Mouse (Mus musculus): ENCODE measurements around the gene Akap7.

Gene Akap7

DNA sequence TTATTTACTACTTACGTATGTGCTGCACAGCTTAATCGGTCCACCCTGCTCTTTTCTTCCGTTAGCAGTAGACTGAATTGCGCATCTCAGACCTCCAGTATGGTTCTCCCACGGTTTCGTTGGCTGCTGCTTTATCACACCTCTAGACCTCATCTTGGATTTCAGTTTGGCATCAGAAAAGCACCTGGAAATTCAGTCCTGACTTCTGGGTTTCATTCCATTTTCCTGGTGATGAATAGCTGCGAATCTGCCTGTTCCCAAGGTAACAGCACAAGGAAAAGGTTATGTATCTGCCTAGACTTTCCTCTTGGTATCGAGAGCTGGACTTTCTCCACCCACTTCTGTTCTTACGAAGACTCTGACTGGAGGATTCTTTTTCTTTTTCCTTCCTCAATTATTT, at the start of gene Akap7:
TSS of gene Akap7 (minus strand) at position 101 of the 400 bp plus-strand sequence.
- no peak for DNase-seq (ENCODE audit: low read depth, low spot score)

DNA sequence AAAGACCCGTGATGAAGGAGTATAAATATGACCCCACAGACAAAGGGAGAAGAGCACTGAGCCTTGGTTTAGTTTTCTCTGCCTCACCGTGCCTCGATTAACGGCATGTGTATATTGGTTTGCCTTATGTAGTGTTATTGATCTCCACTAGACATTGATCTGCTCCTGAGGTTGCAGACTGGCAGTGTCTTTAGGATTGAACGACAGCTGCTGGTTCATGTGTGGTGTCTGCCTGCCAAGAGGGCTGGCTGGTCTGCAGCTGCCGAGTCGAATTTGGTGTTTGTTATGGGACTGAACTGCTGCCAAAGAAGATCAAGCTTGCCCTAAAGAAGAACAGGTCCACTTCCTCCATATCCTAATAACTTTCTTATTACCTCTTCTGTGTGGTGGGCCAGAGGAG, 46.7 kb upstream of the Akap7 start:
- DNase-seq (ENCODE audit: low read depth, low spot score), result no peak

DNA sequence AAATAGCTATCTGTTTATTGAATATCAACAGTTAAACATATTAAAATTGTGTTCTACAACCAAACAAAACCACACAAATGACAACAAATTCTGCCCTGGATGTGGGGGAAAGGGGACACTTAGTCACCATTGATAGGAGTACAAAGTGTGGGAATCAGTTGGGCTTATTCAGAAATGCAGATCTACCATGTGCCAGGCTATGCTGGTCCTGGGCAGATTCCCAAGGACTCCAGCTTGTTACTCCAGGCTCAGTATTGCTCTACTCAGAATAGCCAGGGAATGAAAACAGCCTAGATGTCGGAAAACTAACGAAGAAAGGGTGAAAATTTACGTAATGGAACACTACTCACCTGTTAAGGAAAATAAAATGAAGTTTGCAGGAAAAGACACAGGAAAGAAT, 46.3 kb upstream of the Akap7 start:
- DNase-seq (ENCODE audit: low read depth, low spot score), result no peak

DNA sequence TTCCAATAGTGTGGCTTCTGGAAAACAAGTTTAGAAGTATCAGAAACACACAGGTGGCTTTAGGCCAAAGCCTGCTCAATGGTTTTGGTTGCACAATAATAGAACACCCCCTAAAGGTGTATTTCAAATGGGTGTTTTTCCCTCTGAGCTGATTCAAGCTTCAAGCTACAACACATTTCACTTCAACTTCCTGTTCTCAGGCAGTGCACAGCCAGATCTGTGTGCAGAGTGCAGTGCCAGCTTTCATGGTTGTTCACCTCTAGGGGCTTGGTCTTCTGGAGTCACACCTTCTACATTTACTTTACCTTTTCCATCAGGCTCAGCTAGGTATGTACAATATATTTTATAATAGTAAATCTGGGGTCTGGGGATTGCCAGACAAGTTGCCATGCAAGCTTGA, 35.1 kb upstream of the Akap7 start:
- DNase-seq (ENCODE audit: low read depth, low spot score), result no peak

DNA sequence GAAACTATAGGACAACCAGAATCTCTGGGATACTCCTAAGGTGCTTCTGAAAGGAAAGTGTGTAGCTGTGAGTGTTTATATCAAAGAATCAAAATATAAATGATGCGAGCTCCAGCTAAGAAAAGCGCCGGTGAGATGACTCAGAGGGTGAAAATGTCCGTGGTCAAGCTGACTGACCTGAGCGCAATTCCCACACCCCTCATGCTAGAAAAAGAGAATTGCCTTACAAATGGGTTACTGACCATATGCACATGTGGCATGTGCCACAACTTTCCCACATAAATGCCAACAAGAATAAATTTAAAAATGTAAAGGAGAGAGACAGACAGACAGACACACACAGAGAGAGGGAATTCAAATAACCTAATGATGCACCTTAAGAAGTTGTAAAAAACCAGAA, 33.0 kb upstream of the Akap7 start:
- DNase-seq (ENCODE audit: low read depth, low spot score), result no peak

DNA sequence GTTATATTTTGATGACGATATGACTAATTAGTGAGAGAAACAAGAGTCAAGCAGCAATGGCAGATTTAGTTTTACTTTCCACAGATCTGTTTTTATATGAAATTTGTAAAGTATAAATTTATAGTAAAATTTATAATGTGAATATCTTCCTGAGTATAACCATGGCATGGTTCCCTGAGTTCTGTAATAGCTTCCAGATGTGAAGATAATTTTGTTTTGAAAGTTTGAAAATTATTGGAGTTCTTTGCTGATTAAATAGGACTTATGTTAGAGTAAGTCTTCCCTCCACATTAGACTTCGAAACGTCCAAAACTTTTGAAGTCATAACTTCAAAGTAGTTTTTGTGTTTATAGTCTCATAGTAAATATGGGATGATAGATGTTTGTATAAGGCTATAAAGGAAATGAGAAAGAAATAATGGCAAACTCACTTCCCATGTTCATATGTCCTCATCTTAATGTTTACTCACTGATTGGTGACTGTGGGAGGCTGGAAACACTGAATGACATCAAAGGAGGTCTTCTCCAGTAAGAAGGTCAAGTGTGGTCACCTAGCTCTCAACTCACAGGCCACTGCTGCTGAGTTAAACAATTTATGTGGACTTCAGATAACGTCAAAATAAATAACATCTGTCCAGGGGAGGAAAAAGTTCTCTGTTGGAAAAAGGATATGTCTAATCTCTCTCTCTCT, 25.9 kb upstream of the Akap7 start:
- no peak for DNase-seq (ENCODE audit: low read depth, low spot score)

DNA sequence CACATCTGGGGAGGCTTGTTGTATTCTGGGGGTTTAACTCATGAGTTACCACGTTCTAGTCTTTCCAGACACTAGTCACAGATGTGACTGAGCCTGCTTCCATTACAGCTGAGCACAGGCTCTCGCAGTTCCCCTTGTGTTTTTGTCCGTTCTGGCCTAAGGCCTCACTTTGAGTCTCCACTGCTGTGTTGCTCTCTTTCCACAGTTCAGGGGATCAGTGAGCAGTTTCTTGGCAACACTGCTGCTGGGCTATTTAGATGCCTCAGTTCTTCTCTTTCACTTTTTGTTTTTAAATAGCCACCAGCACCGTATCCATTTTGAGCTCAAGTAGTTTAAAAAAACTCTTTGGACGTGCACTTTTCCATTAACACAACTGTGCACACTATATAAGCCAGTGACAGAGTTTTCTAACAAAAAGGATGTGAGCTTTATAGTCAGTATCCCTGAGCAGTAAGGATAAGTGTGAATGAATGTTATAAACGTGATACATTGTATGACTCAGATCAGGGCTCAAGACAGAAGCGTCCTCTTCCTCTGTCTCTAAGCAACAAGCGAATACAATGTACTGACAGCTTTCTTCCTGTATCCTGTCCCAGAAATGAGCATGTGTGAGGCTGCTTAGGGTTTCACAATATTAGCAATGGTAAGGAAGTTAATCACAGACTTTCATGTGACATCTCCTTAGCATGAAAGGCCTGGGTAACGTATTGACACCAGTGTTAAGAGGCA, 23.8 kb upstream of the Akap7 start:
- no peak for DNase-seq (ENCODE audit: low read depth, low spot score)

DNA sequence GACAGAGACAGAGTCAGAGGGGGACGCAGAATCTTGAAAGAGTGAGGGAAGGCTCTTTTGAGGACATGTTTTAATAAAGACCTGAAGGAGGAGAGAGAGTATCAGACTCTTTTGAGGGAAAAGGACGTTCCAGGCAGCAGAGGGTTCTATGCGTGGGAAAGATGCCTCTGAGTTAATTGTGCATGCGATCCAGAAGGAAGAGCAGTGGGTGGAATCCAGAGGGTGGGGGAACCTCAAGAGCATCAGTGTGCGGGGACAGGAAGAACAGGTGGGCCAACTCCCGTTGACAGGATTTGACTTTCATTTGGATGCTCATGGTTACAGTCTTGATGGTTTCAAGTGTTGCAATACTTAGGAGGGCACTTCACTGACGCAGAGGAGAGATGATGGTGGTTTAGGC, 22.4 kb upstream of the Akap7 start:
- no peak for DNase-seq (ENCODE audit: low read depth, low spot score)

DNA sequence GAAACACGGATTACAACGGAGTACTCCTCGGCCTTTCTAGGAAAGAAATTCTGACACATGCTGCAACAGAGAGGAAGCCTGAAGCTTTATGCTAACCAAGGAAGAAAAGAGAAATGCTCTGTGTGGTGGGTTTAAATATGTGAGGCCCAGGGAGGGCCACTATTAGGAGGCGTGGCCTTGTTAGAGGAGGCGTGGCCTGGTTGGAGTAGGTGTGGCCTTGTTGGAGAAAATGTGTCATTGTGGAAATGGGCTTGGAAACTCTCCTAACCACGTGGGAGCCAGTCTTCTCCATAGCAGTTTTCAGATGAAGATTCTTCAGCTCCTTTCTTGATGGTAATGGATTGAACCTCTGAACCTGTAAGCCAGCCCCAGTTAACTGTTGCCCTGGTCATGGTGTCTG, 19.8 kb upstream of the Akap7 start:
- peak; percentile 69 for DNase-seq (ENCODE audit: low read depth, low spot score)

DNA sequence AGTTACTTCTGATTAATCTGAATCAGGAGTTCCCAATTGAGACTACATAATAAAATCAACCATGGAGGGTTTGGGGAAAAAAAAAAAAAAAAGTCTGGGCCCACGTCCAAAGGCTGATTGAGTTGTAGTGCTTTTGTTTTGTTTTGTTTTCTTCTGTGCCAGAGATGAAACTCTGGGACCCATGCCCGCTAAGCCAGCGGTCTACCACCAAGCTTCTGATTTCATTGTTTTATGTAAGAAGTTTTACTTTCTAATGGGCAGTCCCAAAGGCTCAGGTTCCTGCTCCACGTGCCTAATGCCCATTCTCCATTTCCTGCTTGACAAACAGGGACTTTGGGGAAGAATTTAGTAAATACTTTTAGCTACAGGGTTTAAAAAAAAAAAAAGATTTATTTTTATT, 18.0 kb upstream of the Akap7 start:
- DNase-seq (ENCODE audit: low read depth, low spot score), result no peak

DNA sequence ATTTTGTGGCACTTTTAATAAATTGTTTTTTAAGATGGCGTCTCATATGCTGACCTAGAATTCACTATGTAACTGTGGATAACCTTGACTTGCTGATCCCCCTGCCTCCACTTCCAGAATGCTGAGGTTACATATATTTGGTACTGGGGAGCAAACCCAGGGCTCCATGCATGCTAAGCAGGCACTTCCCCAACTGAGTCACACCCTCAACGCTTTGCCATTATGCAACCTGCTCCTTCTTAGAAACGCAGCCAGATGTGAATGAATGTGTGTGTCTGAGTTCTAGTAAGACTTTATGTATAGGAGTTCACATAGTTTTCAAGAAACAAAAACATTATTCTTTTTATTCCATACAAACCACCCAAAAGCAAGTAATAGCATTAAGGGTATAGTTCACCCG, 13.5 kb upstream of the Akap7 start:
- no peak for DNase-seq (ENCODE audit: low read depth, low spot score)

DNA sequence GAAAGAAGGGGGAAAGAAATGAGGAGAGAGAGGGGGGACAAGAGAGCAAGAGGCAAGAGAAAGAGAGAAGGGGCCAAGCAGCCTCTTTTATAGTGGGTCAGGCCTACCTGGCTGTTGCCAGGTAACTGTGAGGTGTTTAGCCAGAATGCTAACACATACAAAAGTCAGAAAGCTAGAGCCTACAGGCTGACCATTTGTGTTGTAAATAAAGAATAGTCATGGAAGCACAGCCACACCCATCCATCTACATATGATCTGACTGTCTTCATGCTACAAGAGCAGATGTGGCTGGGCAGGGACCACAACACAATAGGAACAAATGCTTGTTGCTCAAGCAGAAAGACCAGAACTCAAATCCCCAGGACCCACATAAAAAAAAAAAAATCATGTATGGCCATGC, 11.9 kb upstream of the Akap7 start:
- DNase-seq (ENCODE audit: low read depth, low spot score), result peak; percentile 78

DNA sequence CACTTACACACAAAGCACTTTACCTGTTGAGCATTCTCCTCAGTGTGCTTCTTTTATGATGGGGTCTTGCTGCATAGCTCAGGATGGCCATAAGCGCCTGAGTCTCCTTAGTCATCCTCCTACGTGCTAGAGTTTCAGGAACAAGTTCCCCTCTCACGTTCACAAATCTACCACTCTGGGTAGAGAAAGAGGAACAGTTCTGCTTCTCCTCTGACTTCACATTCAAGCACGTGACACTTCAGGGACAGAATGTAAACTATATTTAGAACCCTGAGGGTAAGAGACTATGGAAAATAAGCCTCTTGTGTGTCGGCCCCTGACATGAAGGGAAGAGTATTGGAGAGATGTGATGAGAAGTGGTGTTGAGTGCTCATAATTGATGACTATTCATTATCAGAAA, 10.7 kb upstream of the Akap7 start:
- DNase-seq (ENCODE audit: low read depth, low spot score), result no peak

DNA sequence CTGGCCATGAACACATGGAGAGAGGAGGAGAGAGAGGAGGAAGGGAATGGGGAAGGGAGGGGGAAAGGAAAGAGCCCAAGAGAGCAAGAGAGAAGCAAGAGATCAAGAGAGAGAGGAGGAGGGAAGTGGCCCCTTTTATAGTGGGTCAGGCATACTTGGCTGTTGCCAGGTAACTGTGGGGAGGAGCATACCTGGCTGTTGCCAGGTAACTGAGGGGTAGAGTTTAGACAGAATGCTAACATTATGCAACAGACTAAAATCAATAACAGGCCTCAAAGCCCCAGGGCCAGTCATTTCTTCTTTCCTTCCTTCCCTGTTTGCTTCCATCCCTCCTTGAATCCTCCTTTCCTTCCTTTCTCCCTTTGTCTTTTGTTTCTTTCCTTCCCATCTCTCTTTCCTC, 10.0 kb upstream of the Akap7 start:
- DNase-seq (ENCODE audit: low read depth, low spot score), result peak; percentile 52

DNA sequence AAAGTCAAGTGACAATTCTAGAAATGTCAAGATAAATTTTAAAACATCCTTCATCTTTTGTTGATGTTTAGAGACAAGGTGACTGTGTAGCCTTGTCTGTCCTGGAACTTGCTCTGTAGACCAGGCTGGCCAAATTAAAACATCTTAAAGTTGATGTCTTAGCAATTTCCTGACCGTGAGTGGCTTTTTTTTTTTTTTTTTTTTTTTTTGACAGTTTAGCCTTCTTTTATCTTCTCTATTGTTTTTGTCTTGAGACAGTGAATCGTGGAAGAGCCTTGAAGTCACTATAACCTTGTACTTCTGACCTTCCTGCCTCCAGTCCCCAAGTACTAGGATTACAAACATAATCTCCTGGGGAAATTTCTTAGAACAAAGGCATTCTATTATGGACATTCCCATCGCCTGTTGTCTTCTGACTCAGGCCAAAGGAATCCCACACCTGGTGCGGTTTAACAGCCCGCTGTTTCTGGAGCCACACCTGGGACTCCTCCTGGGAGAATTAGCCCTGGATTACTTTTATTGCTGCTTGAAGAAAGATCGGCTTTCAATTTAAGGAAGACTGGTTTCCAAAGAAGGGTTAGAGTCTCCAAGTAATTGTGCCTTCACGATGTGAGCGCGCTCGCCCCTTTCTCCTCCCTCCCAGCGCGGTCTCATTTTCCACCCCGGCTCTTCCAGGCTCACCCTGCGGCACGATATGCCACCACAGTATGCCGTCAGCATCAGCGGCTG, 6.3 kb upstream of the Akap7 start:
- DNase-seq (ENCODE audit: low read depth, low spot score), result peak; percentile 99

DNA sequence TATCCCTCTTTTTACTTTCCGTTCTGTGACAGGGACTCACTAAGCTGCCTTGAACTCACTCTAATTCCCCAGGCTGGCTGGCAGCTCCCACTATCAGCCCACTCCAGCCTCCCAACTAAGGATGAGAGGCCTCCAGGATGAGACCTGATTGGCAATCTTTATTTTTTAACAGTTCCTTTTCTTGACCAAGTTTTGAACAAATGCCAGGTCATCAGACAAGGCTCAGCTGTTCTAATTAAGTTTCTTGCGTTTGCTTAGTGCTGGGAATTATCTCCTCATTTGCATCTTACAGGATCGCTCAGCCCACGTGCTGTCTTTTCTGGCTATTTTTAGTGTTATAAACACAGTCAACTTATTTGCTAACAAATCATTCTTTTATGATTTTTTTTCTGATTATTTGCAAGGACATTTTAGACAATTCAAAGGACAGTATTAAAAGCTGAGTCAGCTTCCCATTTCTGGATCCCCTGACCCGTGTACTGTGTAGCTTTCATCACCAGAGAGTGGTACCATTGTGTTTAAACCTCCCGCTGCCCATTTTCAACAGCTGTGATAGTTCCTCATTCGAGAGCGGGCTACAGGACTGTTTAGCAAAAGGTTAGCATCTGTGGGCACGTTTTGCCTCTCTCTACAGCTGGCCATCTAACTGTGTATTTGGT, 4.0 kb upstream of the Akap7 start:
- DNase-seq (ENCODE audit: low read depth, low spot score), result no peak

DNA sequence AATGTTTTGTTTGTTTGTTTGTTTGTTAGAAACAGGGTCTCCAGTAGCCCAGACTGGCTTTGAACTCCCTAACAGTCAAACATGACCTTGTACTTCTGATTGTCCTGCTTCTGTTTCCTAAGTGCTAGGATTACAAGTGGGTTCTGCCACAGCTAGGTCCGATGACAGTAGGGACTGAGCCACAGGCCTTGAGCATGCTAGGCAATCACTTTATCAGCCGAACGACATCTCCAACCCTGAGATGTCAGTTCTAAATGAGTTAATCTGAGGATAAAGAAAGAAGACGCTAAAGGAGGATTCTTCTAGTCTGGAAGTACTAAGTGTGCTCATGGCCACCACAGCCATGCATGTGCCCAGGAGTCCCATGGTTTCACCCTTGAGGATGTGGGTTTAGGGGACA, 3.1 kb upstream of the Akap7 start:
- DNase-seq (ENCODE audit: low read depth, low spot score), result no peak

DNA sequence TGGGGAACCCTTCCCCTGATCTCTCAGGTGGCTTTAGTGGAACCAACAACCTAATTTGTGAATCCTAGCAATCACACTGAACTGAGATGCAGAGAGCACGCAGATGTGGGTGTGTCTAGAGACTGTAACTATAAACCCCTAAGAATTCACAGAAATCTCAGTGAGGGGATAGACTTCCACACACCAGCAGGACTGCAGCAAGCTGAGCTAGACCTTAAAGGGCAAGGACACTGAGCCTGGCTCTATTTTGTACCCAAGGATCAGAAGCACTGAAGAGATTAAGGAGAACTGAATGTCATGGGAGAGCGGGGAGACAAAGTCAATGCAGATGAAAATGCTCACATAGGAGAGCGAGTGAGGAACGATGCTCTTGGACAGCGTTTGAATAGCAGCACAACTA, 2.3 kb upstream of the Akap7 start:
- DNase-seq (ENCODE audit: low read depth, low spot score), result no peak

DNA sequence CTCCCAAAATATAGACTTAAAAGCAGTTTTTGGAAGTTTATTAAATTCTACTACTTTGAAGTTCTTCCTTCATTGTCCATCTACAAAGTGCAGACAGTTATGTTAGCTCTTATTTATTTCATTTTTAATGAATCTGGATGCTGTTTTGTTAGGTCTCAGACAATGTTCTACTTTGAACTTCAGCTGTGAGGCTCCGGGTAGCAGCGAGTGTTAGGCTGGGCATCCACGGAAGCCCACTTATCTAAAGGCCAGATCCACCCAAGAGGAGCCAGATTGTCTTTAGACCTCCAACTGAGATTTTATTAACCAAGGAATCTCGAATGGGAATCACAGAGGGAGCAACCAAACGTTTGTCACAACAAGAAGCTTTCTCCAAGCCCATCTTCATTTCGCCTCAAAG, 2.5 kb downstream of the Akap7 start:
- DNase-seq (ENCODE audit: low read depth, low spot score), result no peak

DNA sequence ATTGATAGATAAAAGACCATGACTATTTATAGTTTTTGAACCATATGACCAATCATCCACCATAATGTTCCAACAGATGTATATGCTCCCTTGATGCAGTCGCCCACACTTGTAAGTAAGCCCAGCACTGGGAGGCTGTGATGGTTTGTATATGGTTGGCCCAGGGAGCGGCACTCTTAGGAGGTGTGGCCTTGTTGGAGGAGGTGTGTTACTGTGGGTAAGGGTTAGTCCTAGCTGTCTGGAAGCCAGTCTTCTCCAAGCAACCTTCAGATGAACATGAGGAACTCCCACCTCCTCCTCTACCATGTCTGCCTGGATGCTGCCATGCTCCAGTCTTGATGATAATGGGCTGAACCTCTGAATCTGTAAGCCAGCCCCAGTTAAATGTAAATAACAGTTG, 3.1 kb downstream of the Akap7 start:
- no peak for DNase-seq (ENCODE audit: low read depth, low spot score)

DNA sequence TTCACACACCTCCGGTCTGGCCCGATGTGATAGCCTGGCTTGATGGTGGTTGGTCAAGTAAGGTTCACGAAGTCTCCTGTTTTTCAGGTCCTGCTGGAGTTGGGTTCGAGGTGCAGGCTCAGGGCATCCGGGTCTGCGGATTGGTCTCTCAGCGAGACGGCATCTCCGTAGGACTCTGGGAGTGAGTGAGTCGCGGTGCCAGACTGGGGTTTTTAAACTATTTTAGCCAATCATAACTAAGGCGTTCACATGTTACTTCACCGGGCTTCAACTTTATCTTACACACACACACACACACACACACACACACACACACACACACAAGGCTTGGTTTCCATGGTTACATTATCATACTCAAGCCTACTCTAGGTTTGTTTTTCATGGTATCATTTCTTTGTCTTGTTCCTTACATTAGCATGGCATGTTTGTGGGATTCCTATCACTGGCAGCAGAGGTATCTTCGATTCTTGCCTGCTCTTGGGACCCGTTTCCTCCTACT, 8.6 kb downstream of the Akap7 start:
- no peak for DNase-seq (ENCODE audit: low read depth, low spot score)

DNA sequence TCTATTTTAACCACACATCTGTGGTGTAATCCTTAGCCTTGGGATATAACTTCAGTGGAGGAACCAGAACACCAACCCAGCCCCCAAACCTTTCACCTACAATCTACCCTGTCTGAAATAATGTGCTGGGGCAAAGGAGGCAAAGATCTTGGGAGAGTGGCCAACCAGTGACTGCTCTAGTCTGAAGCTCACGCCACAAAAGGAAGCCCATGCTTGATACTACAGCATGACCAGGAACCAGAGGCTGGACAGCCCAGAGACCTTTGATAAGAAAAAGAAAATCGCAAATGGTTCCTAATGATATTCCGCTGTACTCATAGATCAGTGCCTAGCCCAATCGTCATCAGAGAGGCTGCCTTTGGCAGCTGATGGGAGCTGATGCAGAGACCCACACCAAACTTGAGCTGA, 9.4 kb downstream of the Akap7 start:
- no peak for DNase-seq (ENCODE audit: low read depth, low spot score)
